Mouse (Mus musculus): ENCODE data around the gene Hivep1.

Hivep1 gene

DNA sequence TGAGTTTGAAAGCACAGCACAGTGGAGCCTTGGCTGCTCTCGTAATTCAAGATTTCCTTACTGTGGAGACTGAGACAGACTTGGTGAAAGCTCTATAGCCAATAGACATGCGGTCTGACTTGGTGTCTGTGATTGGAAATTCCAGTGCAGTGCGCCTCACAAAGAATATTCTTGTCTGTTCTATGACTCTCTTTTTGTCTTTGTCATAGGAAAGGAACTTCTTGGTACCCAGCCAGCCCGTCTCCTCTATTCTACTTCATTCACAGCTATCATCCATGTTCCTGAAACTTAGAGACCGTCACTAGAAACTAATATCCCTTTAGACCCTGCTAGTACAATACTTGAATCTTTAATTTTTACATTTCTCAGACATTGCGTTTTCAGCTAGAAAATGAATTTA, 64.5 kb downstream of the Hivep1 start:
- DNase-seq, result no peak

DNA sequence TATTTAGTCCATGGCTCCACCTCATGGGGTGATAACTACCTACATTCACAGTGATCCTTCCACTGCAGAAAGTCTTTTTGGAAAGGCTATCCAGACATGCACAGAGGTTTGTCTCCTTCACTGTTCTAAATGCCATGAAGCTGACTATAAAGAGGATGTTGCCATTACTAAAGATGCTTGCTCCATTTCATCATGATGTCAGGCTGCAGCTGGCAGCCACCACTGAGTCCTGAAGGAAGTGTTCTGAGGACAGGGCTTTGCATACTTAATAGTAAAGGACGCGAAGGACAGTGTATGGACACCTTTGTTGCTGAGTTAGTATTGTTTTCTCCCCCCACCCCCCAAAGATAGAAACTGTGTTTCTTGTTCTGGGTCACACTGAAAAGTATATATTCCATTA, 67.2 kb downstream of the Hivep1 start:
- DNase-seq, result no peak

DNA sequence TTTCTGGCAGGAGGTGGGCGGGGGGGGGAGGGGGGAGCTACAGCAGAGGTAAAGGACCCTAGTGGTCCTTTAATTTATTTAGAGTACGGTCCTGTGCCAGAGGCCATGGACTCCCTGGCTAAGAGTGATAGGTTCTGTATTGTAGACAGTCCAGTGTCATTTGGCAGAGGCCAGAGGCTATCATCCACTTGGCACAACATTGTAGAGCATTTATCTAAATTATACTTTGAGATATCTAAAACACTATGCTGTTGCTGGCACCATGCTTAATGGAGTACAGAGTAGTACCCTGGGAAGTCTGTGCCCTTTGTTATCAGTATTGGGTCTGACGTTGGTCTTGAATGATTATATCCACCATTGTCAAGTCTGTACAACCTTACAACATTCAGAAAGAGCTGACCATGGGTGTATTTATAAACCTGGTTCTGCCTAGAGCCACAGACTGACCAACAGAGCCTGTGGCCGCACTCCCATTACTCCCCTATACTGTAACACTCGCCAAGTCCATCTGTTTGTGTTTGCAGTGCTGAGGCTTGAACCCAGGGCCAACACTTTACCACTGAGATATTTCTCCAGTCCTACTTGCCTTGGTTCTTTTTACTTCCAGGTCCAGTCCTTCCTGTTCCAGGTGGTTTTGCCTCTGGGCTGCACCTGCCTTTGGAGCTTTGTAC, 69.4 kb downstream of the Hivep1 start:
- DNase-seq, result no peak

DNA sequence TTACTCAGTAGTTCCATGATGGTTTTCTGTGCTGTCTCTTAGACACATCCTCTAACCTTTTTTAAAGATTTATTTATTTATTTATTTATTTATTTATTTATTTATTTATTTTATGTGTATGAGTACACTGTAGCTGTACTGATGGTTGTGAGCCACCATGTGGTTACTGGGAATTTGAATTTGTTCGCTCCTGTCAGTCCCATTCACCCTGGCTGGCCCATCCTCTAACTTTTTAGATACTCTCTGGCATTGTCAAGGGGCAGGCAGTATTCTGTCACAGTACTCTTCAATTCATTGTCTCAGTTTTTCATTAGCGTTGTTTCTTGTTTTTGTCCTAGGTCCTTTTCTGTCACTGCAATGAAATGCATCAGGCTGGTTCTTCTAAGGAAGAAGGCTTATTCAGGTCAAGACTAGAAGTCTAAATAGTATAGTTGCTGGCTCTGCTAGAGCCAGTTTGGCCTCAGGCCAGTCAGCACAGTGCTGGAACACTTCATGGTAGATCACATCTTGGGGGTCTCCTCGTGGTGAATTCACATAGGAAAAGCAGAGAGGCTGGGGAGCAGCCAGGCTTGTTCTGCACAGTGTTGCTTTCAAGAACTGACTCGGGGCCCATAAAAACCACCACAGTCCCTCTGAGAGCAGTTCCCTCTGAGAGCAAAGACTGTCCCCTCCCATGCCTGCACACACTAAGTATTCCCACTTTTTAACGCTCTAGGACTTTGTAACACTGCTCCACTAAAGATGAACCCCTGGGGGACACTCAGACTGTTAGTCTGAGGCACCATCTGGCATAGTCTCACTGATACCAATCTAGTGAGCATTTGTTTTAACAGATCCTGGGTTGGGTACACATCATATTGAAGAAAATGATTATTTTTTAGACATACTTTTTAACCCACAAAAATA, 70.2 kb downstream of the Hivep1 start:
- DNase-seq, result no peak

DNA sequence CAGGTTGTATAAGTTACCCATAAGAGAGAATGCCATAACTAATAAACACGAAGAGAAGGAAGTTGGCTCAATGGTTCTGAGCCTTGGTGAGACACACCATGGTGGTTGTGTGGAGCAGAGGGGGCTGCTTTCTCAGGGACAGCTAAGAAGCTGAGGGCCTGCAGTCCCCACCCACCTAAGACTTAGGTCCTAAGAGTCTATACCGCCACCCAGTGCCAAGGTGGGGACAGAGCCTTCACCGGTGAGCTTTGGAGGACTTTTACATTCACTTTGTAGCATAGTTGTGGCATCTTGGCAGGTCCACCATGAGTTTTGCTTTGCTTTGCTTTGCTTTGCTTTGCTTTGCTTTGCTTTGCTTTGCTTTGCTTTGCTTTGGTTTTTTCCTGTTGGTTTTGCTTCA, 92.8 kb downstream of the Hivep1 start:
- DNase-seq, result no peak

DNA sequence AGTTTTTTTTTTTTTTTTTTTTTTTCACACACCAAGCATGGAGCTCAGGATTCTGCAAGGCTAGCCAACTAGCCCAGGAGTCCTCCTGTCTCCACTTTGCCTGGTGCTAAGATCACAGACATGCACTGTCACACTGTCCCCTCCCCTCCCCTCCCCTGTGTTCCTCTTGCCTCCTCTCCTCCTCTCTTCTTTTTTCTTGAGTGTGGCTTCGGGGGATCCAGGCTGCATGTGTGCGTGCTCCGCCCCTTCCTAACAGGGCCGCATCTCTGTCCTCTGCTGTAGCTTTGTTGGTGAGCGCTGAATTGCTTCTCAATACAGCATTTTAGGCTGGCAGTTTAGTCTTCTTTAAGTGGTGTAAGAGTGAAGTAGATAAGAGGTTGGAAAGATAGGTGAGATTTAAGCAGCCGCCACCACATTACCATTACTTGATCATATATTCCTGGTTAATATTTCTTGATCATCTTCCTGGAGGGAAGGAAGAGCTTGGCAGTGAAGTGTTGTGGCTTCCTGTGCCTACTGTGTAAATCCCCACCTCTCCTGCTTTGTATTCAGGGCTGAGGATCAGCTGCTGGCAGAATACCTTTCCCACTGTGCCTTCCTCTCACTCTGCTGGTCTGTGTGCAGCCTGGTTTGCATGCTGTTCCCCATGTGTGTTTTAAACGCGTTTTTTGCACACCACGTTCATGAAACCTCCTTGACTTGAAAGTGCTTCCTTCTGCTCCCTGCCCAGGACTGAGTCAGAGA, 97.7 kb downstream of the Hivep1 start:
- no peak for DNase-seq

DNA sequence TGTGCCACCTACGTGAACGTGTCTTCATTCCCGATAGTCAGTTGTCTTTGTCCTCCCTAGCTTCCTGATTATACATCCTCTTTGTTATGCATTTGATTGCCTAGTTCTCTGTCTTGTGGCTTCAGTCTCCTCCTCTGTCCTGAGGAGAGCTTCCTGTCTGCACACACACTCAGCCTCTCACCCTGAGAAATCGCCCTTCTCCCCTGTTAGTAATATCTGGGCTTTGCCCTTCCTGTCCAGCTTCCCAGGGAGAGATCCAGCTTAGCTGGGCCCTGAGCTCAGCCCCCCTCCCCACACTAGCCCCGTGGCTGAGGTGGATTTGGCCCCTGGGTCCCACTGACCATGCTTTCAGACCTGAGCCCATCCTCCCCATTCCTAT, 98.2 kb downstream of the Hivep1 start:
- no peak for DNase-seq

DNA sequence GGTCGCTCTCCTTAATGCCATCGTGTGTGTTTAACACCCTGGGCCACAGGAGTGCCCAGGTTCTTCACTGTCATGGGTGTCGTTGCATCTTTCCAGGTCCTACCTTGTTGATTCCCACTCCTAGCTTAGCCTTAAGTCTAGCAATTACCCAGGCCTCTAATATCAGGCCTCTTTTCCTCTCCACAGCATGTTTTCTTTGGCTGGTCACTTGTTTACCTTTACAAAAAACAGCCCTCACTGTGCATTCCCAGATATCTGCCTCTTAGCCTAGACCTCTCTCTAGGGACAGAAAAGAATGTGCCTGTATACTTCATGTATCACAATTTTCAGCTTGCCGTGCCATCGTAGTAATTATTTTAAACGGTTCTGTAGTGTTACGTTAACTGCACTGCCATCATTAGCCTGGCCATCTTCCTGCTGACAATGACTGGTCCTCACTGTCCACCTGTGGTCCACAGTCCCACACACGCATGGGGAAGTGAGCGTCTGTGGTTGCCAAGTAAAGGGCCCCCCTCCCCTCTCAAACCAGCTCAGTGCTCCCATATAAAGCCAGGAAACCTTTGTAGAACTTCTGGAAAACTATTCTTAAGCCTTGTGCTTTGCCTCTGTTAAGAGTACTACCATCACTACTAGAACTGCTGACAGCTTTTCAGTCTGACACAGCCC, 98.8 kb downstream of the Hivep1 start:
- DNase-seq, result no peak

DNA sequence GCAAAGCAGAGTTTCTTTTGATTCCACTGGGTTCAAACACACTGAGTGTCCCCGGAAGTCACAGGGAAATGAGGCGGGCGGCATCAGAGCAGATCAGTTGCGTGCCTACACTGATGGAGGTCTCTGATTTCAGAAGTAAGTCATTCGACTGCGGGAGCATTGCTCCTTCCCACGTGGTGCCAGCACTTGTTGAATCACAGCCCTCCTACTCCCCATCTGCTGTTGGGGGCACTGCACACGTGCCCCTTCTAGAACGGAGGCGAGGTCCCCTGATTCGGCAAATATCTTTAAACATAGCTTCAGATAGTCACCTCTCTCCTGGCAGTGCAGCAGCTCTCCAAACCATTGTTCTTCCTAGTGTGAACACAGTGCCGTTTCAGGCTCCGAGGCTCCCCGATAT, 106.4 kb downstream of the Hivep1 start:
- DNase-seq, result no peak

DNA sequence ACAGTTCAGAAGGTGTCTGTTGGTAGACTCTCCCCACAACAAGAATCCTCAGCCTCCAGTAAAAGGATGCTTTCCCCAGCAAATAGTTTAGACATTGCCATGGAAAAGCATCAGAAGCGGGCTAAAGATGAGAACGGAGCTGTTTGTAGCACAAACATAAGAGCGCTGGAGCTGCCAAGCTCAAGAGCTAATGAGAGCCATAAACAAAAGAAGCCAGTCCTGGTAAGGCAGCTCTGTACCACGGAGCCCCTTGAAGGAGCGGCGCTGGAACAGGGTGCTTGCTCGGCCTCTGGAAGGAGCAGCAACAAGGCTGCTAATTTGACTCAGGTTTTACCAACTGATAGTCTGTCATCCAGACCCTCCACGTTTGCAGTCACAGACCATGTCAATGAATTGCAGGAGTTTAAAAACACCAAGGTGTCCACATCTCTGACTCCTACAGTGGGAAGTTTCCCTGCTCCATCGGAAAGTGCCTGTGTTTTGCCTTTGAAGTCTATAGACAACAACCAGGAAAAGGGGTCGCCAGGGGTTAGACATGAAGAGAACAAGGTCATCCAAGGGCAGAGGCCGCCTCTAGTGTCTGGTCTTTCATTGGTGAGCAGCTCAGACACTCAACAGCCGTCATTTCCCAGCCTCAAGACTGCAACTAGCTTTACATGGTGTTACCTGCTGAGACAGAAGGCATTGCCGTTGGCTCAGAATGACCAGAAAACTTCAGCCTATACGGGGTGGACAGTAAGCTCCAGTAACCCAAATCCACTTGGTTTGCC, 107.8 kb downstream of the Hivep1 start:
- no peak for DNase-seq

DNA sequence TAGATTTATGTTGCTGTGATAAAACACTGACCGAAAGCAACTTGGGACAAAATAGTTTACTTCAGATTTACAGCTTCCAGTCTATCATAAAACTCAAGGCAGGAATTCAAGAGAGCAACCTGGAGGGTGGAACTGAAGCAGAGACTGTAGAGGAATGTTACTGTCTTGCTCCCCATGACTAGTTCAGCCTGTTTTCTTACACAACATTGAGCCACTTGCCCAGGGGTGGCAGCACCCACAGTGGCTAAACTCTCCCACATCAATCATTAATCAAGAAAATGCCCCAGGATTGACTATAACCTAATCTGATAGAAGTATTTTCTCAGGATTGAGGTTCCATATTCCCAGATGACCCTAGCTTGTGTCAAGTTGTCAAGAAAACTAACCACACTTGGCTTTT, 119.0 kb downstream of the Hivep1 start:
- no peak for DNase-seq

DNA sequence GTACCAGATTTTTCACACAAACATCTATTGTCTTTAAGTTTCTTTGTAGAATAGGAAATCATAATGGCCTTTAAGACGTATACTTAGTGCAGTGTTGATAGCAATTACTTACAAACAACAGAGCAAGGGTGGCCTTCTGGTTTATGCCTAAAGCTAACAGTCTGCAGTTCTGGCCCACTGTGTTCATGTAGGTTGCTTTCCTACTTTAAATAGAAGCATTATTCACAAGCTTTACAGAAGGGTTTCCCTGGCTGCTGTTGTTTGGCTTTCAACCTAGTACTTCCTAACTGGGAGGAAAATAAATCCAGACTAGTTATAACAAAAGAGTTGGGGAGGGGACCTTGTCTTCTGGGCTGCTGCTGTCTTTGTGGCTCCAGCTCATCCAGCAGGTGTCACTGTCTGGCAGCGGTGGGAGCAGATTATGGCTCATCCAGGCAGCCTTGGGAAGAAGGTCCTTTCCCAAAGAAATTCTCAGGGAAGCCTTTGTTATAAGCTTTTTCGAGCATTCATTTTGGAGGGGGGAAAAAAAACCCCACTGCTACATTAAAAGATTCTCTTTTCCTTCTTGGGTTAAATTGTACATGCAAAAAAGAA, 123.1 kb downstream of the Hivep1 start:
- no peak for DNase-seq

DNA sequence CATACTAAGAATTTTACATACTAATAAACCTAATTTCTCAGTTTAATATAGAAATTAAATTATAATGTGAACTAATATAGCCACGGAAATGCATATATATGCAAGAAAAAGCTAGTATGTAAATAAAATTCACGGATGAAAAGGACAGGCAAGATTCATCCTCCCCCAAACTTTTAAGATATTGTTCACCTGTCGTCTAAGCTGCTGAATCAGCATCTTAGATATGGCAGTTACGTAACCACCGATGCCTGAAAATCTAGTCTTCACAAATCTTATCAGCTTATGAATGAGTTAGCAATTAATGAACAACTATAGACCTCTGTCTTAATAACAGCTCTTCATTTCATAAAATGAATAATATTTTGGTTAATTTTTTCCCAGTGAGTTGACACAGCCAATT, 130.8 kb downstream of the Hivep1 start:
- DNase-seq, result no peak

DNA sequence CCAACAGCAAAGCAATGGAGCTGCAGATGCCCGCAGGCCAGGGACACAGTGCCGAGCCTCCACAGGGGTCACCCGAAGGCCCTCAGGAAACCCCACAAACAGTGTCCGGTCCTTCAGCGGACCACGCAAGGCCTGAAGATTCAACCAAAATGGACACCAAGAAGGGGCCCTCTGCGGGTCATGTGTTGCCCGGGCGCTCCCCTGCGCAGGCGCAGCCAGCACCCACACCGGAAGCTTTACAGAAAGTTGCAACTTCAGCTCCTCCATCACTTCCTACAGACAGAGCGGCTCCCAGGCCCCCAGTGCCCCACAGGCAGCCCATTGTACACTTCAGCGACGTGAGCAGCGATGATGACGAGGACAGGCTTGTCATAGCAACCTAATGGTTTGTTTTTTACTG, 132.3 kb downstream of the Hivep1 start:
- DNase-seq, result no peak

DNA sequence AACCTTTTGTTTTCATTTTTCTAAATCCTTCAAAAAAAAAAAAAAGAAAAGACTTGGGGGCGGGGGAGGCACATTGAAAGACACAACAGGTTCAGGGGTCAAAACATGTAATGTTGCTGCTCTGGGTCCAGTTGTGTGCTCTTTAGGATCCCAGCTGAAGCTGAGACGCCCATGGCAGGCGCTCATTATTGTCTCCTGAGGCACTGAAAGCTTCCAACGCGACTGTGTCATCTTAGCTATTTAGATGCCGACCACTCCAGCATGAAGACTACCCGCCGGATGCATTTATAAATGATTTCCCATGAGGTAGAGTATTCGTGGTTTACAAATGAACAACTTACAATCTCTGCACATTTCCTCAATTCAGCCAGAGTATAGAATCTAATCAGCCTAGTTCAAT, 141.2 kb downstream of the Hivep1 start:
- DNase-seq, result no peak

DNA sequence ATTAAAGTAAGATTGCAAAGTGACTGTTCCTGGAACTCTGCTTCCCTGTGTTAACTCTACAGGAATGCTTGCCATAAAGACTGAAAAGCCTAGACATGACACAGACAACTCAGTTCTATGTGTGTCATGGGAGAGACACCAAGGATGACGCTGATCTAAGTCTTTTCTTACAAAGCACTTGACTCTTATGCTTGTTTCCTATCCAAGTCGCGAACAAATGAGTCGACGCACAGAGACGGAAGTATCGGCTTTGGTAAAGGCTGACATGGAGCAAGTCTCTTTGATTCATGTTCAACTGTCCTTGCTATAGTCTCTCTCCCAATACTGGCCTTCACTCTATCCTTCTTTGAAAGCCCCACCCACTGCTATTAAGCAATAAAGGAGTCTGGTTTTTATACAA, 143.8 kb downstream of the Hivep1 start:
- no peak for DNase-seq

DNA sequence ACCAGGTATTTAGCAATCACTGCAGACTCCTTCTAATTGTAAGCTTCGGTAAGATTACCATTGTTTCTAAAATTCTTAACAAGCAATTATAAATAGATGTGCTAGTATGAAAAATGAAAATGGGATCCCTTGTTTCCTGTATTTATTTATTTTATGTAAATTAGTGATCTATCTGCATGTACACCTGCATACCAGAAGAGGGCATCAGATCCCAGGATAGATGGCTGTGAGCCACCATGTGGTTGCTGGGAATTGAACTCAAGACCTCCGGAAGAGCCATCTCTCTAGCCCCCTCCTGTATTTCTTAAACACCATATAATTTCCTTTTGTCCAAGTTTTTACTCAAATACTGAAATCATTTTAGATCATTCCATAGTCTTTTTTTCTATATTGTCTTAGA, 145.8 kb downstream of the Hivep1 start:
- DNase-seq, result no peak

DNA sequence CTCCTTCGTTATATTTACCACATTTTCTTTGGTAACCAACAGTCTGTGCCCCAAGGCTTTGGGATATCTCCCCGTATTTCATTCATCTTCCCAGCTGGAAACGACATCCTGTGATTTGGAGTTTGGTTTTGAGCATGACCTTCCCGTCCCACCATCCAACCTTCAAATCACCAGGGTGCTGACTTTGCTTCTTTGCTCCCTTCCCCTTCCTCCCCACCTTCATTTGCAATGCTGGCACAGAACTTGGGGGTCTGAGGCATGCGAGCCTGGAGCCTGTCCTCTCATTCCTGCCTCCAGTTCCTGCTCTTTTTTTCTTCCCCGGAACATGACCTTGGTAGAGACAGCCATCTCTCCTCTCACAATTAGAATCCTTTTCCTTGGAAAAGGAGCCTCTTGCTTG, 161.7 kb downstream of the Hivep1 start:
- DNase-seq, result no peak

DNA sequence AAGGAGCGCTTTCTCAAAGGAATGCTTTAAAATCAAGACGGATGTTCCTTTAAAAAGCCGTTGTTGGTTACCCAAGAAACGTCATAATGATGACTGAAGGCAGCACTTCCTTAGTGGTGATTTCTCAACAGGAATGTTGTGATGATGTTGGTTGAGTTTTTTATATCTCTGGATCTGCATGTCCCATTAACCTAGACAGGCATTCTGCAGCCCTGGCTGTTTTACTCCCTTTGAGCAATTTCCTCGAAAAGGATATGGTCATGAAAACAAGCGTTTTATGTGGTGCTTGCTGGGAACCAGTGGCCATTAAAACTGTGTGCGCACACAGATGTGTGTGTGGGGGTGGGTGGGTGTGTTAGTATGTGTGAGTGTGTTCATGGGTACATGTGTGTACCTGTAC, 170.6 kb downstream of the Hivep1 start:
- no peak for DNase-seq

DNA sequence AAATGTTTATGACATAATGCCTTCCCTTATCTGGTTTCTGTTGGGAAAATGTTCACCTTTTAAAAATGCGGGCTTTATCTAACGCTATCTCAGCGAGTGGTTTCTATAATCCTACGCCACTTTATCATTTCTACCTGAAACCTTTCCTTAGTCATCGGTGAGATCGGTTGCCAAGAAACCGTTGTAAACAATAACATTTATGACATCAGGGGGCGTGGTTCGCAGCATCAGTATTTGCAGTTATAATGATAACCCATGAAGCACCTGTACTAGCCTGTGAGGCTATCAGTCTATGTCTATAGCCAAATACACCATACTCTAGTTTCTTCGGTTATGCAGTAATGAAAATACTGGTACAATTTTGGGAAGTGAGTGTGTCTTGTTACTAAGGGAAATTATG, 177.0 kb downstream of the Hivep1 start:
- no peak for DNase-seq

DNA sequence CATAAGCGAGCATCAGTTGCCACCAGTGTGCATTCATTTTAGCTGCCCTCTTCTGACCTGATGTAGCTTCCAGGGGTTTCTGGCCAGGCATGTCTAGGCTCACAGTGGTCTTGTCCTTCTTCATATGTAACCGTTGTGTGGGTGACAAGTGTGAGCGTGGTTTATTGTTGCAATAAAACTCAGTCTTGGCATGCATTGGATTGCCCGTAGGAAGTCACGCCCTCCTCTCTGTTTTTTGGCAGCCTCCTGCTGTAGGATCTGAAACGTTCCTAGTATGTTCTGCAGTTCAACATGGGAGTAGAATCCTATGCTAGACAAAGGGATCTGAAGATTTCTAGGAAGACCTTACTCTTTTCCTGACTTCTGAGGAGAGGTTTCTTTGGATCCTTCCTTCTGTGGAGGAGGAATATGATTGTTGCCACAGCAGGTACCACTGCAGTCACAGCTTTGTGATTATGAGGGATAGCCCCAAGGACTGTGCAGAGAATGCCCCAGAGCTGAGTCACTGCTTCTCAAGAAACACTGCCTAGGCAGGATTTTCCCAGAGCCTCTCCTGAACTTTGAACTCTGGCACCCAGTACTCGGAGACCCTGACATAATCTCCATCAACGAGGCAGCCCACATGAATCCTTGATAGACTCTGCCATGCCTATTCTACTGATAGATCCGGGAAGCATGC, 182.1 kb downstream of the Hivep1 start:
- no peak for DNase-seq

DNA sequence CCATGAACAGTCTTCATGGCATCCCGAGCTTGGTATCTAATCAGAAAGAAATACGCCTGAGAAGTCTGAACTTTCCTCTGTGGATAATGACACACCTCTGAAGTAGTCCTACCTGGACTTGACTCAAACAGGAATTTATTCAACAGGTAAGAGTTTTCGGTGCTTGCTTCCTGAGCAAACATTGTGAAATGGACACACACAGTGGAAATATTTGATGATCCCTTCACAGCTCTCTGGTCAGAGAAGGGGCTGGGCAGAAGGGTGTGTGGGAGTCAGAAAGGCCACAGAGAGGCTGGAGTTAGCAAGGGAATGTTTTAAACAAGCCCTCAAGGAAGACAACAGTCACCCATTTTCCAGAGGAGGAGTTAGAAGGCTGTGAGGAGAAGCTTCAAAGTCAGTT, 186.7 kb downstream of the Hivep1 start:
- no peak for DNase-seq

All from liver (tissue).